Mouse (Mus musculus): ENCODE results near the gene Scaf4. TPM values are rescaled to one million over a fixed set of nuclear protein-coding genes. Genes with fewer than 3 reads are reported as not detected.
"Not testable (repeated sequence)": the region's sequence is repeated elsewhere in the genome, so short reads cannot be mapped to it uniquely, and the experiment has no call there.

The Scaf4 gene
- polyA plus RNA-seq, 1 experiment, result 11.9 TPM

DNA sequence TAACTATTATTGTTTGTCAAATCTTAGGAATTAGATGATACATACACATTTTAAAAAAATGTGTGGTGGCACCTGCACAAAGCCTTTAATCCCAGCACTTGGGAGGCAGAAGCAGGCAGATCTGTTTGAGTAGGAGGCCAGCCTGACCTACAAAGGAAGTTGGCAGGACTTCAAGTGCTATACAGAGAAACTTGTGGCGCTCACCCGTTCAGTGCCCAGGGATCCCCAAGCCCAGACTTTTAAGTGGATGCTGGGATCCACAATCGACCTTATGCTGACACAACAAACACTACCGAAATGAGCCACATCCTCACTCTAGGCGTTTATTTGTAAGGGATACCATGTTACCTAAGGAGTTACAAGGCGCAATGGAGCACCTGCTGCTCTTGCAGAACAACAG lies 8.8 kb downstream of the Scaf4 start:
- Histone ChIP-seq H3K4me1 (ENCODE audit: control insufficient read depth, insufficient read depth, insufficient read length, low read length) (peaks cover 12% of the 10 kb centered on the region), H3K4me3 (ENCODE audit: insufficient read depth, low read depth, low read length) (no peak overlapping the region), H3K27ac (replicated peaks; ENCODE audit: low read depth, low read length) (no peak overlapping the region)

DNA sequence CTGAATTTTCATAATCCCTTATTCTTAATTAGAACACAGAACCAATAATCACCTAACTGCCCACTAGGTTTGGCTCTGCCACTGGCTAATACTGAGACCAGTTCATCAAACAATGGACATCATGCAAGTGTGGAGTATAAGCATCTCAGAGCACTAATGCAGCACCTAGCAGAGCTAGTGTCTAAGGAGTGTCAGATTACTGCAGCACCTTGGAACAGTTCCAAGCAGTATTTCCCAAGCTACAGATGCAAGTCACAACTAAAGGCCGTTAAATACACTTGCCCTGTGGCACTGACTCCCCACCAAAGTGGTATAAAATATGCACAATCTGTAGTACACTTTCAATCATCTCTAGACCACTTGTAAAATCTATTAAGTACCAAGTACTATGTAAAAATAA lies 17.7 kb downstream of the Scaf4 start:
- peaks cover 5% of the 10 kb centered on the region for H3K4me1 ChIP-seq (ENCODE audit: control insufficient read depth, insufficient read depth, insufficient read length, low read length)
- H3K27ac ChIP-seq (replicated peaks; ENCODE audit: low read depth, low read length), result no peak overlapping the region
- no peak overlapping the region for H3K4me3 ChIP-seq (ENCODE audit: insufficient read depth, low read depth, low read length)

DNA sequence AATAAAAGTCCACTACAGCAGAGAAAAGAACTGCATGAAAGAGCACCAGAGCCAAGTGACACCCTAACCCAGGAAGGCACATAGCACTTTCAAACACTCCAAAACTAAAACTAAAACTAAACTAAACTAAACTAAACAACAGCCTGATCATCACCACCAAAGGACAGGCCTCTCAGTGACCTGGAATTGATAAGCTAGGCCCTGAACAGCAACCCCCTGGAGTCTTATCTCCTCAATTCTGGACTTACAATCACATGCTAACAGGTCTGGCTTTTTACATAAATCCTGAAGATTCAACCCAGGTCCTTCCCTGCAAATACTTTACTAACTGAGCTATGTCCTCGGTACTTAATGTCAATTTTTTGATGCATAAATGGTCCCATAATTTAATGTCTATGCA lies 19.2 kb downstream of the Scaf4 start:
- H3K4me1 ChIP-seq (ENCODE audit: control insufficient read depth, insufficient read depth, insufficient read length, low read length), result peaks cover 5% of the 10 kb centered on the region
- no peak overlapping the region for H3K4me3 ChIP-seq (ENCODE audit: insufficient read depth, low read depth, low read length)
- no peak overlapping the region for H3K27ac ChIP-seq (replicated peaks; ENCODE audit: low read depth, low read length)

DNA sequence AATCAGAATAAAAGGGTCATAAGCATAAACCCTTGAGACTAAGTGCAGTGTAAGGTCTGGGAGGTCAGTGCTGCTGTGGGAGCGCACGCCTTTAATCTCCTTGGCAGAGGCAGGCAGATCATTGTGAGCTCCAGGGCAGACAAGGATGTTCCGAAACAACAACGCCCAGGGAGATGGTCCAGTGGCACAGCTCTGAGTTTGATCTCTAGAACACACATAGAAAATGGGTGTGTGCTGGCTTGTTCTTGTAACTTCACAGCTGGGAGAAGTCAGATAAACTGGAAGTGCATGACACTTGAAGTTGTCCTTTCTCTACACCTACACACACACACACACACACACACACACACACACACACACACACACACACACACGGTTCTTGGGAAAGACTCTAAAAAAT lies 20.3 kb downstream of the Scaf4 start:
- peaks cover 4% of the 10 kb centered on the region for H3K4me1 ChIP-seq (ENCODE audit: control insufficient read depth, insufficient read depth, insufficient read length, low read length)
- H3K27ac ChIP-seq (replicated peaks; ENCODE audit: low read depth, low read length), result no peak overlapping the region
- no peak overlapping the region for H3K4me3 ChIP-seq (ENCODE audit: insufficient read depth, low read depth, low read length)

DNA sequence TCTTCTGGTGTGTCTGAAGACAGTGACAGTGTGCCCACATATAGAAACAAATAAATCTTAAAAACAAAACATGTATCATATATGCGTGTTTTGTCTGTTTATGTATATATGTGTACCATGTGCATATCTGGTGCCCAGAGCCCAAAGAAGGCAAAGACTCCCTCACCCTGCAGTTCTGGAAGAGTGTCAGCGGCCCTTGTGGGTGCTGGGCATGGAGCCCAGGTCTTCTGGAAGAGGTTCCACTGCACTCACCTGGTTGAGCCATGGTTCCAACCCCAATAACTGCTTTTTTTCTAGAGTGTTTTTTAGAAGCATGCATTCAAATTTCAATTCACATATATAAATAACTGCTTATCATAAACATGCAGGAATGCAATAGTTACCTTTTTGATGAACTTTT lies 22.5 kb downstream of the Scaf4 start:
- no peak overlapping the region for H3K4me3 ChIP-seq (ENCODE audit: insufficient read depth, low read depth, low read length)
- no peak overlapping the region for H3K27ac ChIP-seq (replicated peaks; ENCODE audit: low read depth, low read length)
- peaks cover 3% of the 10 kb centered on the region for H3K4me1 ChIP-seq (ENCODE audit: control insufficient read depth, insufficient read depth, insufficient read length, low read length)

DNA sequence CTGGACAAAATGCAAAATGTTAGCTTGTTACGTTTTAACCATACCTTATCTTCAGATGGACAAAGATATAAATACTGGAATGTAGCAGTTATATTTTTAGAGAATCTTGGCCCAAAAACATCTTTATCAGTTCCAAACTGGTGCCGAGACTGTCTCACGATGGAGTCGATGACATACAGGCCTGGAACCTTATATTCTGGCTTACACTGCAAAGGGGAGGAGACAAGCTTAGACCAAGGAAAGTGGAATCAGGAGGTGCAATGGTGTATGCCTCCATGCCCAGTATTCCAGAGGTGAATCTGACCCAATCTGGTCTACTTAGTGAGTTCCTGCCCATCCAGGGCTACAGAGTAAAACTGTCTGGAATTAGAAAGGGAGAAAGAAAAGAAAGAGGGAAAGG lies 24.2 kb downstream of the Scaf4 start:
- Histone ChIP-seq H3K4me3 (ENCODE audit: insufficient read depth, low read depth, low read length) (no peak overlapping the region), H3K4me1 (ENCODE audit: control insufficient read depth, insufficient read depth, insufficient read length, low read length) (peaks cover 3% of the 10 kb centered on the region)

DNA sequence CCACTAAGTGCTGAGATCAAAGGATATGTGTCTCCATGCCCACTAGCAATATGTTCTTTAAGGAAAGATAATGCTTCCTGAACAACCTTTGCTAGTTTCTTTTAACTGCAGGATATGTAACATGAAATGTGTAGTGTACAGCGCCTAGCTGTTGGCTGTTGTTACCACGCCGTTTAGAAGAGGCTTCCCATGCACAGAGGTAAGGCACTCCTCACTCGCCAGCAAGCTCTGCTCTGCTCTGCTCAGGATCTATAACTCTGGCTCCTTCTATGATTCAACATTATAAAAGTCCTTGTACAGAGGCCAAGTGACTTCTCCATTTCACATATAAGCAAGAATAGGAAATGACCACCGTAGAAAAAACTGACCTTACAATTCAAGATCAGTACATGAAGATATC lies 24.7 kb downstream of the Scaf4 start:
- no peak overlapping the region for H3K4me3 ChIP-seq (ENCODE audit: insufficient read depth, low read depth, low read length)
- H3K4me1 ChIP-seq (ENCODE audit: control insufficient read depth, insufficient read depth, insufficient read length, low read length), result peaks cover 3% of the 10 kb centered on the region
- H3K27ac ChIP-seq (replicated peaks; ENCODE audit: low read depth, low read length), result no peak overlapping the region

More for the DNA sequence above, 24.2 kb downstream of the Scaf4 start:
- no peak overlapping the region for H3K27ac ChIP-seq (replicated peaks; ENCODE audit: low read depth, low read length)

DNA sequence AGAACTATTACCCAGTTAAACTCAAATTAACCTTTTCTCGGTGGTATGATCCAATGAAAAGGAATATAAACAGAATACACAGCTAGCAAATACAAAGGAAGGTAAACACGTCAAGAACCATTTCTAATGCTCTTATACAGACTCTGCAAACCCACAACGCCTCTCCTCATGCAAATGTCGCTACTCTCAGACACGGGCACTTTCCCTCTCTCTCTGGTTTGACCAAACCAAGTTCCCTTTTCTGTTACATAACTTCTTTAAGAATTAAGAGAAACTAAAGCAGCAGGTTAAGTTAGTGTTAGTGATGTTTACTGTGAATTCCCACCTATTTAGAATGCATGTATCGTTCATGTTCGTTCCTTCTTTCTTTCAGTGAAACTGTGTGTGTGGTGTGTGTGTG lies 25.4 kb downstream of the Scaf4 start:
- no peak overlapping the region for H3K4me3 ChIP-seq (ENCODE audit: insufficient read depth, low read depth, low read length)
- H3K27ac ChIP-seq (replicated peaks; ENCODE audit: low read depth, low read length), result no peak overlapping the region
- H3K4me1 ChIP-seq (ENCODE audit: control insufficient read depth, insufficient read depth, insufficient read length, low read length), result peaks cover 1% of the 10 kb centered on the region

DNA sequence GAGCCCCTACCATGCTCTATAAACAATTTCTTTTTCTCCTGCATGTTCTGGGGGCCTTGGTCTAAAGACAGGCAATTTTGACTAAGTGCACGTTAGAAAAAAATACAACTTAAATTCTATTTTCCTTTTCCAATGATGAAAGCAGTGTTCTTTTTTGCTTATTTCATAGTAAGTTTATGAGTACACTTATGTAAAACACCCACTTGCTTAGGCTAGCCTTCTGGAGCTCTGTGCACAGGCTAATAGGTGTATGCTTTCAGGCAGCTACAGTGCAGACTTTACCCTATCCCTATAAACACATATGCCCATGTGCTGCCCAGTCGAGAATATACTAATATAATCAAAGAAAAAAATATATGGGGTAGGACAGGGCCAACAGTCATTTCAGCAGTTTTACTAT lies 31.8 kb downstream of the Scaf4 start:
- H3K4me3 ChIP-seq (ENCODE audit: insufficient read depth, low read depth, low read length), result no peak overlapping the region
- no peaks in the 10 kb centered on the region for H3K4me1 ChIP-seq (ENCODE audit: control insufficient read depth, insufficient read depth, insufficient read length, low read length)
- no peak overlapping the region for H3K27ac ChIP-seq (replicated peaks; ENCODE audit: low read depth, low read length)

DNA sequence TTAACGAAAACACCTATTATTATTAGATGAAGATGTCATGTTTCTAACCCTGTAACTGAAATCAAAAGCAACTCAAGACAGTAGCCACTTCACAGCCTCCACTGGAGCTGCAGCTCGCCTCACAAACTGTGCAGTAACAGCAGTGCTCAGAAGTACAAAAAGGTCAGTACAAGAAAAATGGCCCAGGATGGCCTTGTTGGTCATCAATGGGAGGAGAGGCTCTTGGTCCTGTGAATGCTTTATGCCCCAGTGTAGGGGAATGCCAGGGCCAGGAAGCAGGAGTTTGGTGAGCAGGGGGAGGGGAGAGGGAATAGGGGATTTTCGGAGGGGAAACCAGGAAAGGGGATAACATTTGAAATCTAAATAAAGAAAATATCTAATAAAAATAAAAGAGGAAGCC lies 33.0 kb downstream of the Scaf4 start:
- H3K4me3 ChIP-seq (ENCODE audit: insufficient read depth, low read depth, low read length), result not testable (repeated sequence)

DNA sequence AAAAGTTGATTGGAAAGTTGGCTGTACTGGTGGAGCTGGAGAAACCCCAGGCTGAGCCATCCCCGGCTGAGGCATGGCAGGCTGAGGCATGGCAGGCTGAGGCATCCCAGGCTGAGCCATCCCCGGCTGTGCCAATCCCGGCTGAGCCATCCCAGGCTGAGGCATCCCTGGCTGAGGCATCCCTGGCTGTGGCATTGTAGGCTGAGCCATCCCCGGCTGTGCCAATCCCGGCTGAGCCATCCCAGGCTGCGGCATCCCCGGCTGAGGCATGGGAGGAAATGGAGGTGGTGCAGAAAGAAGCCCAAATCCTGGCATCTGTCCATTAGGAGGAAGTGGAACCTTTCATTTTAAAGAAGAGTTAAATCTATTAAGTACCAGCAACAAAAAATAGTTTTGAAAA lies 34.2 kb downstream of the Scaf4 start:
- Histone ChIP-seq H3K4me3 (ENCODE audit: insufficient read depth, low read depth, low read length) (no peak overlapping the region), H3K27ac (replicated peaks; ENCODE audit: low read depth, low read length) (no peak overlapping the region), H3K4me1 (ENCODE audit: control insufficient read depth, insufficient read depth, insufficient read length, low read length) (no peaks in the 10 kb centered on the region)

More for the DNA sequence above, 33.0 kb downstream of the Scaf4 start:
- H3K27ac ChIP-seq (replicated peaks; ENCODE audit: low read depth, low read length); H3K4me1 ChIP-seq (ENCODE audit: control insufficient read depth, insufficient read depth, insufficient read length, low read length): not testable (repeated sequence)

DNA sequence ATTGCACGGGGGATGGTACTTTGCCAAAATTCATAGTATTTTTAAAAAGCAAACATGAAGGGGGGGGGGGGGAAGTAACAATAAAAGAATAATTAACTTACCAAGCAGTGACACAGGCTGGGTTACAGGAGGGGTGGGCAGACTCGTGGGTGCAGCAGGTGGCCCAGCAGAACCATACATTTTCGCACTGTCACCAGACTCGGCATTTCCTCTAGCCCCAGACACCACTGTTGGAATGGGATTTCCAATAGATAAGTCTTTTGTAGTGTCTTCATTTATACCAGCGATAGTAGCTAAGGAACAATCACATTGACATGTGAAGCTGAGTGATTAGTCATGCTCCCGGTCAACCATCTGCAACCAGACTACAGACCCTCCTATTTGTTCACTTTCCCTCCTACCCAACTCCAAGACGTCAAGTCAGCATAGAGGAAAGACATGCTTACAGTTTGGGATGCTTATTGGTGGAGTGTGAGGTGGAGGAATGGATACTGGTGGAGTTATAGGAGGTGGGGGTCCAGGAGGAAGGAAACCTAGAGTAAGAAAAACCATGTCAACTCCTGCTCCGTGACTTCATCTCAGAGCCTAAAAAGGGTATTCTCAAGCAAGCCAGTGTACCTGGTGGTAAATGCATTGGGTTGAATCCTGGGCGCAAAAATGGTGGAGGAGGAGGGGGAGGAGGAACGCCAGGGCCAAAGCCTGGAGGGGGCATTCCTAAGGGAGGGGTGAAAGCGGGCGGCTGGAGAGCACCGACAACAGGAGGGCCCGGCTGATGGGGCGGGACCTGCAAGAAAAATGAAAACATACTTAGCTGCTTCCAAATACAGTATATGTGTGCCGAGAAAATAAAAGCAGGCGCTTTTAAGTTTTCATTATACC lies 41.6 kb downstream of the Scaf4 start:
- H3K4me1 ChIP-seq (ENCODE audit: control insufficient read depth, insufficient read depth, insufficient read length, low read length), result no peaks in the 10 kb centered on the region
- H3K4me3 ChIP-seq (ENCODE audit: insufficient read depth, low read depth, low read length), result no peak overlapping the region
- no peak overlapping the region for H3K27ac ChIP-seq (replicated peaks; ENCODE audit: low read depth, low read length)

DNA sequence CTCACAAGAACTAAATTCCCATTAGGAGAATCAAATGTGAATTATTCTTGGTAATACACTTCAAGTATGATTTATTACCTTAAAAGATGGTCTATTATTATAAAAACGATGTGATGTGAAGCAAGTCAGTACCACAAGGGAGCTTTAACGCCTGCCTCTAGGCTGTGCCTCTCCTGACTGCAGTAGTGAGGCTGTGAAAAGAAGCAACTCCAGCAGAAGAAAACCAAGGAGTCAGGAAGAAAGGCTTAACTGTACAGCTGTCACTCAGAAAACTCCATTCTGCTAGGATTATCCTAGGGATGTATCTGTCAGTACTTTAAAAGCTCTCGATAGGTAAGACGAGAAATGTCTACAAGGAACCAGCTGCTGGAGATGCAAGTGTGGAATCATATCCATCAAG lies 42.4 kb downstream of the Scaf4 start:
- no peaks in the 10 kb centered on the region for H3K4me1 ChIP-seq (ENCODE audit: control insufficient read depth, insufficient read depth, insufficient read length, low read length)
- no peak overlapping the region for H3K27ac ChIP-seq (replicated peaks; ENCODE audit: low read depth, low read length)
- H3K4me3 ChIP-seq (ENCODE audit: insufficient read depth, low read depth, low read length), result no peak overlapping the region

DNA sequence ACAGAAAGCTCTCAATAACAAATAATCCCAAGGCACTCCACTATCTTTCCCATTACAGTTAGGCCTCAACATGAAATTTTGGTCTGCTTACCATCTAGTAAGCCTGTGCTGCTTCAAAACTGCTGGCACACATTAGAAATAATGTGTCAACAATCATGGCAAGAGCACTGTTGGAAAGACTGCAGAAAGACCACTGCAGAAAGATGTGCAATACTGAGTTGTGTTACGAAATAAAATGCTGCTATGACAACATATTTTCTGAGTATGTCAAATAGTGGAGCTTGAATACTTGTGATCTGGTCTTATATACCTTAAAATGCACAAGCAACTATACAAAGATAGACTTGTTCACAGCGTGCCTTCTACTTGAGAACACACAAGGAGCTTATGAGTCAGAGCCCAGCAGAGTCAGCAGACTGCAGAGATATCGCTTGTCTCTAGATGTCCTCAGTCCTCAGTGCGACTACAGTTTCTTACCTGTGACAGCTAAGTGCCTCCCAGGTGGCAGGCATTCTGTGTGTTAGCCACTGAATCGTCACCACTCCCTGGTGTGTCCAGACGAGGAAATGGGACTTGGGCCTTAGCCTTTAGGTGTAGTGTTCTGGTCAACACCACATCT lies 45.1 kb downstream of the Scaf4 start:
- H3K27ac ChIP-seq (replicated peaks; ENCODE audit: low read depth, low read length), result no peak overlapping the region
- no peaks in the 10 kb centered on the region for H3K4me1 ChIP-seq (ENCODE audit: control insufficient read depth, insufficient read depth, insufficient read length, low read length)
- no peak overlapping the region for H3K4me3 ChIP-seq (ENCODE audit: insufficient read depth, low read depth, low read length)

DNA sequence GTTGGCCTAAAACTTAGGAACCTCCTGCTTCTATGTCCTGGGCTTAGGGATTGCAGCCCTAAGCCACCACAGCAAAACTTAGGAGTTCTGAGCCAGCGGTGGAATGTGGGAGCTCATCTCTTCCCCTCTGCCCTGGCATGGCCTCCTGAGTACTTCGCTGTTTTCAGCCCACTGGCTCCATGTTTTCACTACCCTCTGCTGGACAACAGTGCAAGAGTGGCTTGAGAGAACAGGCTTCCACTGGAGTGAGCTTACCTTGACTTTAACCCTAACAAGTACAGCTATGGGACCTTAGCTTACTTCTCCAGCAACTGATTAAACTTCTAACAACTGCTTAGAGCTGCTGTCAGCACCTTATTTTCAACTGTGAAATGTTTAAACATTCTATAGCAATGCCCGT lies 49.1 kb downstream of the Scaf4 start:
- no peaks in the 10 kb centered on the region for H3K4me1 ChIP-seq (ENCODE audit: control insufficient read depth, insufficient read depth, insufficient read length, low read length)
- no peak overlapping the region for H3K27ac ChIP-seq (replicated peaks; ENCODE audit: low read depth, low read length)

DNA sequence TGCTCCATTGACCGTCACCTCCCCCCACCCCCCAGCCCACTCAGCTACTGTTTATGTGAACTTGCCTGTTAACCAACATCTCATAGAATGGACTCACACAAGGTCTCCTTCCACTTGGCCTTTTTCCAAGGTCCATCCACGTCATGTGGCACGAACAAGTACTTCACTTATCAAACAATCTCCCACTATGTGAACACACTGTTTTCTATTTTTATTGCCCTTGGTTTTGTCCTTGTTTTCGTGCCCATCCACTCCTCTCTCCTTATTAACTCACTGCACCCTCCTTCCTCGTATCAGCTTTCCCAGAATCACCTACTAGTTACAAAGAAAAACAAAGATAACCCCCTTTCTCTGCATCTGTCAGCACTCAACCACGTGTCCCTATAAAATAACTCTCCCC lies 49.7 kb downstream of the Scaf4 start:
- Histone ChIP-seq H3K4me1 (ENCODE audit: control insufficient read depth, insufficient read depth, insufficient read length, low read length) (no peaks in the 10 kb centered on the region), H3K4me3 (ENCODE audit: insufficient read depth, low read depth, low read length) (no peak overlapping the region), H3K27ac (replicated peaks; ENCODE audit: low read depth, low read length) (no peak overlapping the region)

More for the DNA sequence above, 49.1 kb downstream of the Scaf4 start:
- no peak overlapping the region for H3K4me3 ChIP-seq (ENCODE audit: insufficient read depth, low read depth, low read length)

Data from brown adipose tissue, adult 24 weeks (tissue).